Mouse (Mus musculus): ENCODE results near the gene Dppa1.

DNA sequence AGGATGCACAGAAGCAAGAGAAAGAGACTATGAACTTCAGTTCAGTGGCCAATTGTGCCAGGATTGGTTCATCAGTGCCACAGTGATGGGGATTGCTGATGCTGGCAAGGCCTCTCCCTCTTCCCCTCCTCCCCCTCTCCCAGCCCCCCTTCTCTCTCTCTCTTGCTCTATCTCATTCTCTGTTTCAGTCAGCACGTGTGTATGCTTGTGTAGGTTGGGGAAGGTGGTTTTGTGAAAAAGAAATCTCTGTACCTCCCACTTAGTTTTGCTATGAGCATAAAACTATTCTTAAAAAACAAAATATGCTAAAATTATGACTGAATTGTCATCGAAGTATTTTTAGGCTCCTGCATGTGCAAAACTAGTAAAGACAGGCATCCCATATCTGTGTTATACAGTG is 38.9 kb upstream of the Dppa1 start:
- TF ChIP-seq CTCF (IDR thresholded peaks at IDR 0.05; ENCODE audit: low read depth, low read length) (no peak), POLR2A (IDR thresholded peaks at IDR 0.05; ENCODE audit: borderline replicate concordance, low read depth, low read length) (no peak)

Measured in bone marrow macrophage, adult 2 months (primary cell).